9 mouse cellular contexts compared by ENCODE assay signal in genomic region chr17:28510445-28511342, GRCm38 (mm10). TPM values are rescaled to one million over a fixed set of nuclear protein-coding genes. Genes with fewer than 3 reads are reported as not detected.
DNase-seq lines count a peak whose midpoint lies in the region; ATAC-seq and TF ChIP-seq lines count a peak whose summit lies in the region.
"Had no signal": no experiment of that assay in that cellular context is flagged by ENCODE, and none has a peak within 500 bp of the region (broad histone marks: within the 10 kb centered on the region; RNA-seq: fewer than 3 reads in every experiment).

No protein-coding gene starts in this region.

- H3K9ac ChIP-seq in ES-E14 (ENCODE audit: insufficient read depth, low read depth, low read length, poor library complexity, severe bottlenecking): no peak overlapping the region; the same call in 1 of the 2 replicates
- H3K9ac ChIP-seq in embryonic facial prominence, embryonic 13.5 days: peak overlapping the region; percentile 61
- peak overlapping the region; percentile 41; the same call in 1 of the 2 replicates for H3K9ac ChIP-seq in hindbrain, embryonic 16.5 days (ENCODE audit: low read depth, low read length)
- peak overlapping the region; percentile 53 for H3K9ac ChIP-seq in liver, postnatal 0 days (replicated peaks)

- no peak for TF ChIP-seq CTCF in liver, postnatal 0 days (IDR thresholded peaks at IDR 0.05; ENCODE audit: low read depth)

- peak overlapping the region; percentile 6 to 19; a peak in 2 of 4 replicates for H3K4me3 ChIP-seq in ES-E14 (ENCODE audit: insufficient read depth in 1 of 2, low read depth in 1 of 2, low read length in 2 of 2, poor library complexity in 1 of 2, severe bottlenecking in 1 of 2)
- H3K4me3 ChIP-seq in embryonic facial prominence, embryonic 13.5 days: peak overlapping the region; percentile 24
- no peak overlapping the region for H3K4me3 ChIP-seq in hindbrain, embryonic 16.5 days (ENCODE audit: low read length)
- 0 out of 2 replicates have a peak overlapping the region, but pooled peaks have one; percentile 10 for H3K4me3 ChIP-seq in liver, postnatal 0 days (ENCODE audit: low read depth, low read length)

- no peak overlapping the region for H3K27ac ChIP-seq in ES-E14 (ENCODE audit: insufficient read depth, low read depth, low read length, poor library complexity, severe bottlenecking)
- H3K27ac ChIP-seq in embryonic facial prominence, embryonic 13.5 days: peak overlapping the region; percentile 69
- no peak overlapping the region for H3K27ac ChIP-seq in hindbrain, embryonic 16.5 days (ENCODE audit: low read depth, low read length)
- H3K27ac ChIP-seq in liver, postnatal 0 days (ENCODE audit: low read depth): peak overlapping the region; percentile 64

- no peak for TF ChIP-seq EP300 in liver, postnatal 0 days (IDR thresholded peaks at IDR 0.05; ENCODE audit: low read depth)

- 7% methylated on average over 28 of the region's 28 CpGs for WGBS in embryonic facial prominence, embryonic 13.5 days
- WGBS in hindbrain, embryonic 16.5 days: 6% methylated on average over 28 of the region's 28 CpGs
- 17% methylated on average over 20 of the region's 28 CpGs for WGBS in liver, postnatal 0 days (ENCODE audit: insufficient replicate concordance)

- H3K36me3 ChIP-seq in ES-E14 (ENCODE audit: control insufficient read depth, insufficient read depth, low read length, poor library complexity, severe bottlenecking): no peaks in the 10 kb centered on the region
- H3K36me3 ChIP-seq in embryonic facial prominence, embryonic 13.5 days: no peaks in the 10 kb centered on the region
- H3K36me3 ChIP-seq in hindbrain, embryonic 16.5 days (ENCODE audit: control insufficient read depth, insufficient read depth, low read length): no peaks in the 10 kb centered on the region
- no peaks in the 10 kb centered on the region for H3K36me3 ChIP-seq in liver, postnatal 0 days (replicated peaks; ENCODE audit: insufficient read depth, low read length)

- peaks cover under 1% of the 10 kb centered on the region; the same call in 1 of the 2 replicates for H3K27me3 ChIP-seq in embryonic facial prominence, embryonic 13.5 days
- H3K27me3 ChIP-seq in hindbrain, embryonic 16.5 days (replicated peaks; ENCODE audit: control insufficient read depth, insufficient read depth, low read length): no peaks in the 10 kb centered on the region; the same call in 1 of the 2 replicates
- no peaks in the 10 kb centered on the region for H3K27me3 ChIP-seq in liver, postnatal 0 days (ENCODE audit: insufficient read depth, low read length)

- H3K4me2 ChIP-seq in embryonic facial prominence, embryonic 13.5 days: peak overlapping the region; percentile 58
- peak overlapping the region; percentile 35 for H3K4me2 ChIP-seq in hindbrain, embryonic 16.5 days (ENCODE audit: low read length)
- peak overlapping the region; percentile 55 for H3K4me2 ChIP-seq in liver, postnatal 0 days (ENCODE audit: low read depth, low read length)

- no peak for DNase-seq in ES-E14 (ENCODE audit: low read depth, low spot score)
- no peak for DNase-seq in liver, postnatal 0 days
- no peak for DNase-seq in left cerebral cortex, adult 18-20 months (ENCODE audit: low spot score in 2 of 2)
- DNase-seq in left cerebral cortex, adult 11 months (ENCODE audit: low spot score): no peak
- no peak for DNase-seq in T-cell, adult 2 months (ENCODE audit: low spot score)

- in situ Hi-C loops in ES-E14 (cut with MboI; ENCODE audit: low sequenced_read_pairs in 2 of 2, unreplicated experiment in 2 of 2): no loop called here

- ATAC-seq in embryonic facial prominence, embryonic 13.5 days (ENCODE audit: insufficient number of reproducible peaks, insufficient read depth, low FRiP score, low TSS enrichment, low read depth): 0 out of 2 replicates have a peak, but pooled peaks have one; percentile 8
- ATAC-seq in hindbrain, embryonic 16.5 days: no peak
- ATAC-seq in liver, postnatal 0 days: no peak

- H3K4me1 ChIP-seq in ES-E14 (ENCODE audit: control insufficient read depth in 2 of 2, insufficient read depth in 2 of 2, low read length in 2 of 2, poor library complexity in 1 of 2): peaks cover 4 to 33% of the 10 kb centered on the region in 2 experiments; a peak in 3 of 4 replicates
- peaks cover 33% of the 10 kb centered on the region for H3K4me1 ChIP-seq in embryonic facial prominence, embryonic 13.5 days
- peaks cover 5% of the 10 kb centered on the region for H3K4me1 ChIP-seq in hindbrain, embryonic 16.5 days (ENCODE audit: control insufficient read depth, insufficient read depth, low read depth, low read length)
- H3K4me1 ChIP-seq in liver, postnatal 0 days (ENCODE audit: insufficient read depth): peaks cover 45% of the 10 kb centered on the region

- no peaks in the 10 kb centered on the region for H3K9me3 ChIP-seq in ES-E14 (ENCODE audit: control insufficient read depth, insufficient read depth, low read depth, low read length)
- no peaks in the 10 kb centered on the region for H3K9me3 ChIP-seq in embryonic facial prominence, embryonic 13.5 days
- H3K9me3 ChIP-seq in hindbrain, embryonic 16.5 days (ENCODE audit: control insufficient read depth, low read length): no peaks in the 10 kb centered on the region
- no peaks in the 10 kb centered on the region for H3K9me3 ChIP-seq in liver, postnatal 0 days (ENCODE audit: low read length)

TF ChIP-seq in ES-E14, 5 proteins besides CTCF, POLR2A, EP300 and RAD21:
- no peak for TF ChIP-seq ZC3H11A (IDR thresholded peaks at IDR 0.05; ENCODE audit: borderline replicate concordance, low read depth, low read length)

RNA-seq across cellular contexts. Expression of gene Fkbp5, which starts 6.6 kb away (rescaled TPM):
- total RNA-seq in ES-E14 (2012; rRNA removed): 43.6 and 45.7 TPM in 2 replicates
- 23.3 and 24.5 TPM in 2 replicates for polyA plus RNA-seq in embryonic facial prominence, embryonic 13.5 days (2015; fragmentation: Nextera tagmentation; extraction: Ambion mirVana)
- 26.7 and 30.8 TPM in 2 replicates for polyA plus RNA-seq in hindbrain, embryonic 16.5 days (2015; fragmentation: Nextera tagmentation; extraction: Ambion mirVana)
- polyA plus RNA-seq in liver, postnatal 0 days (2015; fragmentation: Nextera tagmentation; extraction: Ambion mirVana): 25.9 and 29.0 TPM in 2 replicates
- 10 to 100 TPM; 37.8 to 42.8 TPM for total RNA-seq in left cerebral cortex, adult 18-20 months (2021)

RNA-seq across cellular contexts. Expression of gene Armc12, which starts 19.9 kb away (rescaled TPM):
- total RNA-seq in ES-E14 (2012; rRNA removed): not detected in 2 replicates
- not detected in 2 replicates for polyA plus RNA-seq in embryonic facial prominence, embryonic 13.5 days (2015; fragmentation: Nextera tagmentation; extraction: Ambion mirVana)
- polyA plus RNA-seq in hindbrain, embryonic 16.5 days (2015; fragmentation: Nextera tagmentation; extraction: Ambion mirVana): not detected in 2 replicates
- polyA plus RNA-seq in liver, postnatal 0 days (2015; fragmentation: Nextera tagmentation; extraction: Ambion mirVana): not detected in 2 replicates
- total RNA-seq in left cerebral cortex, adult 18-20 months (2021): not detected
- total RNA-seq: common myeloid progenitor, adult 5-6 weeks had no signal
- polyA plus RNA-seq: neural tube, embryonic 14.5 days had no signal

RNA-seq across cellular contexts. Expression of gene Clpsl2, which starts 38.5 kb away (rescaled TPM):
- total RNA-seq in ES-E14 (2012; rRNA removed): not detected in 2 replicates
- polyA plus RNA-seq in embryonic facial prominence, embryonic 13.5 days (2015; fragmentation: Nextera tagmentation; extraction: Ambion mirVana): not detected in 2 replicates
- not detected in 2 replicates for polyA plus RNA-seq in hindbrain, embryonic 16.5 days (2015; fragmentation: Nextera tagmentation; extraction: Ambion mirVana)
- not detected in 2 replicates for polyA plus RNA-seq in liver, postnatal 0 days (2015; fragmentation: Nextera tagmentation; extraction: Ambion mirVana)
- total RNA-seq in left cerebral cortex, adult 18-20 months (2021): not detected
- total RNA-seq: common myeloid progenitor, adult 5-6 weeks had no signal
- polyA plus RNA-seq: neural tube, embryonic 14.5 days had no signal

RNA-seq across cellular contexts. Expression of gene Clps, which starts 49.9 kb away (rescaled TPM):
- total RNA-seq in ES-E14 (2012; rRNA removed): 2.5 and 2.9 TPM in 2 replicates
- 1.3 TPM in 1 of 2 replicates, not detected in the other for polyA plus RNA-seq in embryonic facial prominence, embryonic 13.5 days (2015; fragmentation: Nextera tagmentation; extraction: Ambion mirVana)
- polyA plus RNA-seq in hindbrain, embryonic 16.5 days (2015; fragmentation: Nextera tagmentation; extraction: Ambion mirVana): not detected in 2 replicates
- 1.2 and 26.9 TPM in 2 replicates for polyA plus RNA-seq in liver, postnatal 0 days (2015; fragmentation: Nextera tagmentation; extraction: Ambion mirVana)
- not detected for total RNA-seq in left cerebral cortex, adult 18-20 months (2021)
- total RNA-seq: common myeloid progenitor, adult 5-6 weeks had no signal
- polyA plus RNA-seq: neural tube, embryonic 14.5 days had no signal

Comparison
In these comparisons a context has a peak if more than half of its experiments do, and no peak if none do; other contexts are left out.
1. H3K27ac ChIP-seq: peak in embryonic facial prominence, embryonic 13.5 days (single experiment) and liver, postnatal 0 days (single experiment); none in ES-E14 (single experiment) and hindbrain, embryonic 16.5 days (single experiment).
2. Peak in every context shown above with its lines, with median percentiles within 50 percentile points of each other: H3K4me2 ChIP-seq.